Mouse (Mus musculus): ENCODE measurements at regions not wholly inside any gene's neighbourhood (a gene's known extent, or its start where the extent isn't known, plus 50 kb on each side); places are given as distances from the start of the nearest gene placed in this dataset.

GRCm38 (mm10) chrX:122021749-122022148 is 375.5 kb downstream of the Nap1l3 start:
- peak; percentile 6 for DNase-seq (ENCODE audit: low spot score)
- 34% methylated on average over 1 of the region's 1 CpGs for WGBS
- Histone ChIP-seq H3K4me1 (ENCODE audit: control insufficient read depth, insufficient read depth, low read length) (no peaks in the 10 kb centered on the region), H3K9ac (ENCODE audit: low read depth, low read length) (no peak overlapping the region), H3K9me3 (ENCODE audit: control insufficient read depth, low read length) (no peaks in the 10 kb centered on the region), H3K27ac (replicated peaks; ENCODE audit: low read depth, low read length) (no peak overlapping the region), H3K4me2 (ENCODE audit: low read depth, low read length) (no peak overlapping the region), H3K27me3 (replicated peaks; ENCODE audit: control insufficient read depth, insufficient read depth, low read length) (no peaks in the 10 kb centered on the region), H3K36me3 (ENCODE audit: control insufficient read depth, insufficient read depth, low read length) (no peaks in the 10 kb centered on the region), H3K4me3 (ENCODE audit: low read depth, low read length) (no peak overlapping the region)
- no peak for ATAC-seq (ENCODE audit: low read depth)

Data from embryonic facial prominence, embryonic 14.5 days (tissue).